Mouse (Mus musculus): ENCODE results near the gene Gak.
A peak's percentile ranks its signal among the peaks of the same experiment; 100 is the strongest.

Gak gene

GRCm38 (mm10) chr5:108581361-108581891 is 48.1 kb downstream of the Gak start:
- peak; percentile 53 for DNase-seq

GRCm38 (mm10) chr5:108573054-108573453 is 56.5 kb downstream of the Gak start:
- no peak for DNase-seq

GRCm38 (mm10) chr5:108570991-108571390 is 58.6 kb downstream of the Gak start:
- DNase-seq = no peak

GRCm38 (mm10) chr5:108567104-108567503 is 62.5 kb downstream of the Gak start:
- no peak for DNase-seq

- DNase-seq = no peak
These were observed 63.0 kb downstream of the Gak start for GRCm38 (mm10) chr5:108566523-108566922.

- DNase-seq = no peak
These were observed 64.2 kb downstream of the Gak start for GRCm38 (mm10) chr5:108565381-108565780.

GRCm38 (mm10) chr5:108564346-108564745 is 65.2 kb downstream of the Gak start:
- DNase-seq = no peak

- DNase-seq = no peak
These were observed 67.1 kb downstream of the Gak start for GRCm38 (mm10) chr5:108562483-108562882.

GRCm38 (mm10) chr5:108556986-108557385 is 72.6 kb downstream of the Gak start:
- DNase-seq = no peak

- no peak for DNase-seq
These were observed 75.5 kb downstream of the Gak start for GRCm38 (mm10) chr5:108554041-108554440.

GRCm38 (mm10) chr5:108550207-108550594 is 79.4 kb downstream of the Gak start:
- DNase-seq = no peak

- DNase-seq = peak; percentile 81
These were observed 79.9 kb downstream of the Gak start, which contains the start of gene Cplx1 for GRCm38 (mm10) chr5:108549489-108550206. TSS of gene Cplx1 (minus strand) at chr5:108550024.

- no peak for DNase-seq
These were observed 80.4 kb downstream of the Gak start for GRCm38 (mm10) chr5:108549137-108549488.

GRCm38 (mm10) chr5:108547636-108548035 is 81.9 kb downstream of the Gak start:
- DNase-seq = no peak

- no peak for DNase-seq
These were observed 85.9 kb downstream of the Gak start for GRCm38 (mm10) chr5:108543516-108544291.

- no peak for DNase-seq
These were observed 95.4 kb downstream of the Gak start for GRCm38 (mm10) chr5:108534188-108534587.

GRCm38 (mm10) chr5:108522597-108522996 is 107.0 kb downstream of the Gak start:
- DNase-seq = no peak

GRCm38 (mm10) chr5:108521896-108522295 is 107.7 kb downstream of the Gak start:
- DNase-seq = no peak

- no peak for DNase-seq
These were observed 108.5 kb downstream of the Gak start for GRCm38 (mm10) chr5:108521016-108521415.

GRCm38 (mm10) chr5:108520153-108520552 is 109.4 kb downstream of the Gak start:
- DNase-seq = no peak

All from cerebellum, adult 8-10 months (tissue).